Mouse (Mus musculus) hindbrain, embryonic 10.5 days (tissue): ENCODE data around the gene Syt1. TPM values are rescaled to one million over a fixed set of nuclear protein-coding genes. Genes with fewer than 3 reads are reported as not detected.

Experiments used
- DNase-seq: peaks from one replicate; pipeline ENCODE4 v3.0.0-alpha.2; 2017; ENCODE audit warnings: low spot score
- H3K27ac ChIP-seq: fragments of 300-500 bp; sonication (generic); 2 replicates; pipeline ENCODE4 v1.5.1; 2016; ENCODE audit warnings: mild to moderate bottlenecking, moderate library complexity
- H3K27me3 ChIP-seq: fragments of 300-500 bp; sonication (generic); 2 replicates; pipeline ENCODE4 v1.6.1; 2016; ENCODE audit warnings: mild to moderate bottlenecking; ENCODE audit not compliant: poor library complexity, insufficient read depth, severe bottlenecking
- H3K36me3 ChIP-seq: fragments of 300-500 bp; sonication (generic); 2 replicates; pipeline ENCODE4 v1.6.1; 2016; ENCODE audit warnings: mild to moderate bottlenecking, moderate library complexity
- H3K4me1 ChIP-seq: fragments of 300-500 bp; sonication (generic); replicated peaks from 2 replicates; pipeline ENCODE4 v1.6.1; 2016; ENCODE audit warnings: mild to moderate bottlenecking
- H3K4me3 ChIP-seq: fragments of 300-500 bp; sonication (generic); 2 replicates; pipeline ENCODE4 v1.5.1; 2016; ENCODE audit warnings: mild to moderate bottlenecking, moderate library complexity
- H3K9me3 ChIP-seq: fragments of 300-500 bp; sonication (generic); 2 replicates; pipeline ENCODE4 v1.6.1; 2016; ENCODE audit warnings: mild to moderate bottlenecking, moderate library complexity
- WGBS: fragments of 180-500 bp; shearing (Covaris S2); methylation state at CpG from one replicate; pipeline ENCODE4 v1.1.7; 2016; 5-methylcytosine and 5-hydroxymethylcytosine counted together
- polyA plus RNA-seq: library from polyadenylated mRNA; unstranded; fragments of >200 nt; fragmentation: Nextera tagmentation; extraction: Ambion mirVana; gene quantifications from 2 replicates; pipeline ENCODE4 v1.2.1, GENCODE M21; 2016

Syt1 gene
- polyA plus RNA-seq, 1 experiment from 2014 or later = 13.6 TPM

DNA sequence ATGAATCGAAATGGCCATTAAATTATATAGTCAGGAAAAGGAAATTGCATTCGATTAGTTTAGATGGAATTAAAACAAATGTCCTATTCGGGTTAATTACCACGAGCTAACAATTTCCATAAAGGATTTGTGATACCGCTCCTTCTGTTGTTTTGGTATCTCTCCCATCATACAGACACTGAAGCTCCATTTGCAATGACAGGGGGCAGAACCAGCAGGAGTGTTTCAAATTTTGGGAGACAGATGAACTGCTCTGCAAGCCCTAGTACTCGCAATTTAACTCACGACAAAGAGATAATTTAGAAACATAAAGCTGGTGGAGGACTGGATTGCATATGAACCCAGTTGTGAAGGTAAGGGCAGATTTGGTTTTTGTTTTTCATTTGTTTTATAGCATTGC is 210.0 kb downstream of the Syt1 start:
- DNase-seq = no peak
- WGBS = 91% methylated on average over 7 of the region's 7 CpGs
- Histone ChIP-seq H3K27ac (no peak overlapping the region), H3K9me3 (no peaks in the 10 kb centered on the region), H3K36me3 (no peaks in the 10 kb centered on the region), H3K4me1 (no peaks in the 10 kb centered on the region), H3K4me3 (no peak overlapping the region), H3K27me3 (no peaks in the 10 kb centered on the region)

DNA sequence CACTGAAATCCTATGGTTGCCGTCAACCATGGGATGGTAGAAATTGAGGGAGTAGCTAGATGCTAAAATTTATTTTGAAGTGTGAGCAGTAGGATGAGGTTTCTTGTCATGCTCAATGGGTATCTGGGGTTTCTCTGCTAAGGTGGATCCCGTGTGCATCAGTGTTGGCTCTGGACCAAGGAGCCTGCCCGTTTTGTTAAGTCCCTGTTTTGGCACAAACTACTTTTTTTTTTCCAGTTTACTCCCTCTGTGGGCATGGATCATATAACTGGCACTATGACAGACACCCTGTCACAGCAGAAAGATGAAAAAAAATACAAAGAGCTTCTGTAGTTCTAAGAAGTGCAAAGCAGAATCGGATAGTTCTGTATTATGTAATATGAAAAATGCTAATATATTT is 212.0 kb downstream of the Syt1 start:
- Histone ChIP-seq H3K27ac (no peak overlapping the region), H3K36me3 (no peaks in the 10 kb centered on the region), H3K27me3 (no peaks in the 10 kb centered on the region), H3K9me3 (no peaks in the 10 kb centered on the region), H3K4me3 (no peak overlapping the region), H3K4me1 (no peaks in the 10 kb centered on the region)
- 94% methylated on average over 4 of the region's 4 CpGs for whole genome bisulfite sequencing
- DNase-seq = no peak

DNA sequence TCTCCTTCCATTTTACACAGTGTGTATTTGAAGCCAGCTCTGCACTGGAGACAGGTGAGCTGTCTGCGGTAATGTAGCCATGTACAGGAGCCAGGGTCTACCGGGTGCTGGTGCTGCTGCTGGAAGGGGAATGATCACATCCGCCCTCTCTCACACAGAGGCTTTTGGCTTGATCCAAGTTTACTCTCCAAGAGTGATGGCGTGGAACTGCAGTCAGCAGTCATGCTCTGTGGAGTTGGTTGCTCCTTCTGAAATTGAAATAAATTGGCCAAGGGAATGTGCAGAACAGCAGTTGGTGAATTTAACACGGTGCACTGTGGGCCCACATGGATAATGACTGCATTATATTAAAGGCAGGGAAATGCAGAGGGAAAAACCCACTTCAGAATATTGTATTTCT is 228.0 kb downstream of the Syt1 start:
- H3K27me3 ChIP-seq = no peaks in the 10 kb centered on the region
- 94% methylated on average over 5 of the region's 5 CpGs for WGBS

DNA sequence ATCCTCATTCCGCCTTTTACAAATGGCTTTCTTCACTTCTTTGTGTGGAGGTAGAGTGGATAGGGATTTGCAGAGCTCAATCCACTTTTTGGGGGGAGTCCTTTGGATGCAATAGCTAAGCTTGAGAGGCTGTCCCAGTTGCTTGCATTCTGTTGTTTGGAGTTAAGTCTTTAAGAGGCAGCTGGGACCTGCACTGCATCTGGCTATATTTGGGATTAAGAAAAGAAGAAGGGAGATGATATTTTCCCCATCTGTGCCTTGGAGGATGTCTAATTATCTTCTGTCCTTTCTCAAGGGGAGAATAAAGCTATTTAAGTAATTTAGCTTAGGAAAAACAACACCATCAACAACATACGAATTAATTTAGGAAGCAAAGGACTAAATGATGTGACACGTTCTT is 230.2 kb downstream of the Syt1 start:
- H3K27me3 ChIP-seq = no peaks in the 10 kb centered on the region
- peaks cover 8% of the 10 kb centered on the region; the same call in 1 of the 2 replicates for H3K4me1 ChIP-seq
- WGBS = 89% methylated on average over 3 of the region's 3 CpGs
- H3K4me3 ChIP-seq = no peak overlapping the region
- H3K9me3 ChIP-seq = no peaks in the 10 kb centered on the region
- no peak for DNase-seq
- H3K36me3 ChIP-seq = no peaks in the 10 kb centered on the region
- no peak overlapping the region for H3K27ac ChIP-seq

More for the DNA sequence above, 228.0 kb downstream of the Syt1 start:
- no peak overlapping the region for H3K27ac ChIP-seq
- H3K36me3 ChIP-seq = no peaks in the 10 kb centered on the region
- no peaks in the 10 kb centered on the region for H3K4me1 ChIP-seq
- H3K9me3 ChIP-seq = no peaks in the 10 kb centered on the region
- H3K4me3 ChIP-seq = no peak overlapping the region
- no peak for DNase-seq

DNA sequence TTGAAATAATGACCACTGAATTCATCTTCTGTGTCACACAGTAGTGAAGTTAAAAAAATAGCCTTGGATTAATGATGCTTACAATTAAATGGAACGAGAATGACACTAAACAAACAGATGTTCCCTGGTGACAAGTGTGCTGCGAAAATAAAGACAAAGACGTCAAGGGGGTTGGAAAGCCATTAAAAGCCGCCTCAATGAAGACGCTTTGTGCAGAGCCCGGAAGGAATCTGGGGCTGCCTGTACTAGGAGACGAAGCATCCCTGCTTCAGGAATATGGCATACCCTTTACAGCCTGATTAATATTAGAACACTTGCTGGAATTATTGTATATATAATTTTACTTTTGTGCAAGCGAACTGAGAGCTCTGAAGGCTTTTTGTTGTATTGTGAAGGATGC is 234.0 kb downstream of the Syt1 start:
- DNase-seq = no peak
- 45% methylated on average over 8 of the region's 8 CpGs for WGBS

DNA sequence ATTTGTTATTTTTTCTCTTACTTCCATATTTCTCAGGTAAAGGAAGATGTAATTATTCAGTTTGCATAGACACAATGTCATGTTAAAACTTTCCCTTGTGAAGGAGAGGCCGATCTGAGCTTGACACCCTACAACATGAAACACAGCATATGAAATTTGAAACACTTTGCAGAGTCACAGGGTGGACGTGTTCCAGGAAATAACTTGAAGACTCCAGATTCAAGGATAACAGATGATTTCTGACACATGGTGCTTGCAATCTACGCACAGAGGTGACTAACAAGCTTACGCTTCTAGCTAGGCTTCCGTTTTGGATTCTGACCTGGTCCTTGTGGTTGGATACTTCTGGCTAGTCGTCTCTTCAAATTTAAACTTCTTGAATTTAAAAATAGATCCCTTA is 239.7 kb downstream of the Syt1 start:
- H3K27ac ChIP-seq = no peak overlapping the region
- 89% methylated on average over 6 of the region's 6 CpGs for WGBS
- no peaks in the 10 kb centered on the region for H3K9me3 ChIP-seq
- H3K27me3 ChIP-seq = no peaks in the 10 kb centered on the region
- no peak overlapping the region for H3K4me3 ChIP-seq
- no peaks in the 10 kb centered on the region for H3K4me1 ChIP-seq
- no peaks in the 10 kb centered on the region for H3K36me3 ChIP-seq
- no peak for DNase-seq

More for the DNA sequence above, 234.0 kb downstream of the Syt1 start:
- H3K36me3 ChIP-seq = no peaks in the 10 kb centered on the region
- H3K4me1 ChIP-seq = peaks cover 8% of the 10 kb centered on the region; the same call in 1 of the 2 replicates
- no peaks in the 10 kb centered on the region for H3K27me3 ChIP-seq
- 0 out of 2 replicates have a peak overlapping the region, but pooled peaks have one; percentile 3 for H3K27ac ChIP-seq
- H3K9me3 ChIP-seq = no peaks in the 10 kb centered on the region
- no peak overlapping the region for H3K4me3 ChIP-seq

DNA sequence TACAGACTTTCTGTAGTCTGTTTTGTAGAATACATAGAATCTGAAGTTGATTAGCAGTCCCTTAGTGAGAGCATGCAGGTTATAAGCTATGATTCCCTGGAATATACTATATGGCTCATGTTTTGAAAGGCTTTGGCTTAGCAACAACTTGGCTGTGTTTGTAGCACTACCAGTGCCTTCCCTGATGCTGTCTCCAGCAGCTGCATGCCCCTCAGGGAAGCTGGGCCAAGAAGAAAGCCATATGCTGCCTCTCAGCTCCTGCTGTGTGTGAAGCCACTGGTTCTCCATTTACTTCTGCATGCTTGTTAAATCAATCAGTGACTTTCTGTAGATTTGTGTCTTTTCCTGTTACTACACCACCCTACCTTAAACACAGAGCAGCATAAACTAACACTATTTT is 245.2 kb downstream of the Syt1 start:
- DNase-seq = no peak

DNA sequence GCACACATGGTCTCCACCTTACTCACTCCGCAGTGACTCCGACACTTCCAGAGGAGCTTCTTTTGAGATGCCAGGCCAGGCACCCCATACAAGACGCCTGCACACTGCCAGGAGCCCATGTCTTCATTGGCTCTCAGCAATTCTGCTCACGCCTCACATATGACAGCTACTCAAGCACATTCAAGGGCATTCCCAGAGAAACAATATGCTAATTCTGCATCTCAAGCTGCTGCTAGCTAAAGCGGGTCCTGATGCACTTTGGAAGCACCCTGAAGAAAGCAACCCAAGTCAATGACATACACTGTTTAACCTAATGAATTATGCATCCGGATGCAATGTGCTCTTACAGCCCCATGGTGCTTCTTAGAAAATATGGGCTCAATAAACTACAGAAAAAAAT is 247.1 kb downstream of the Syt1 start:
- H3K4me1 ChIP-seq = no peaks in the 10 kb centered on the region
- 86% methylated on average over 6 of the region's 6 CpGs for WGBS
- no peak for DNase-seq
- H3K27me3 ChIP-seq = no peaks in the 10 kb centered on the region
- H3K4me3 ChIP-seq = no peak overlapping the region
- H3K27ac ChIP-seq = no peak overlapping the region
- no peaks in the 10 kb centered on the region for H3K36me3 ChIP-seq
- H3K9me3 ChIP-seq = no peaks in the 10 kb centered on the region

More for the DNA sequence above, 245.2 kb downstream of the Syt1 start:
- Histone ChIP-seq H3K27ac (no peak overlapping the region), H3K4me1 (no peaks in the 10 kb centered on the region), H3K9me3 (no peaks in the 10 kb centered on the region), H3K4me3 (no peak overlapping the region), H3K27me3 (no peaks in the 10 kb centered on the region), H3K36me3 (no peaks in the 10 kb centered on the region)

DNA sequence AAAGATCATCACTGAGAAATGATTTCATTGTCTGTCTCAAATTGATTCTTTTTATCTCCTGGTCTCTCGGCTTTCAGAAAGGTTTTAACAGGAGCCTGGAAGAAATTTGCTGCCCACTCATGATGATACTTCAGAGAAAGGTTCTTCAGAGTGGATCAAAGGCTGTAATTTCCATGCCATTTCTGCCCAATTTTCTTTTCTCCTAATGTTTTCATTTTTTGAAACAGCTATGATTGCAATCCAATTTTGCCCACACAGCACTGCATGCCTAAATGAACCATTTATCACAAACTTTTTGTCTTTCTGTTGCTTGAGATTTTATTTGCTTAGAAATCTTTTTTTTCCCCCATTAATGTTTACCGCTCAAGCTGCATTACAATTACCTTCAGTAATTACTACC is 257.5 kb downstream of the Syt1 start:
- DNase-seq = no peak
- no peak overlapping the region for H3K27ac ChIP-seq
- H3K4me3 ChIP-seq = no peak overlapping the region
- no peaks in the 10 kb centered on the region for H3K36me3 ChIP-seq
- H3K27me3 ChIP-seq = no peaks in the 10 kb centered on the region
- H3K4me1 ChIP-seq = no peaks in the 10 kb centered on the region
- 89% methylated on average over 2 of the region's 2 CpGs for WGBS
- H3K9me3 ChIP-seq = no peaks in the 10 kb centered on the region

DNA sequence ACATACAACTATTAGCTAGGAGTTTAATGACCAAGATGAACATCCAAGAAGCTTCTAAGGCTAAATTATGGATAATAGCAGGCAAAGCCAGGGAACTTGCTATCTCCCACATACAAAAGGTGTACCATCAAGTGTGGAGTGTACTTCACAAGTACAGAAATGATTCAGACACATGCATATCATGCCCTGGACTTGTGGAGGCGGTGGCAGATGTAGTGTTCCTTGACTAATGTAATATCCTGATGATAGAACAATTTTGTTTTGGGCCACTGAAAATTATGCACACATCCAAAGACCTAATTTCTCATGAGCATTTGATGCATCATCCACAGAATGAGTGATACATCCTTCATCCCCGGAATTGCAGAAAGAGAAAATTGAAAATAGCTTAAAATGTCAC is 267.0 kb downstream of the Syt1 start:
- 93% methylated on average over 2 of the region's 2 CpGs for WGBS
- H3K9me3 ChIP-seq = no peaks in the 10 kb centered on the region
- H3K36me3 ChIP-seq = no peaks in the 10 kb centered on the region
- peaks cover 6% of the 10 kb centered on the region for H3K4me1 ChIP-seq
- H3K27me3 ChIP-seq = no peaks in the 10 kb centered on the region
- no peak overlapping the region for H3K4me3 ChIP-seq
- no peak for DNase-seq
- no peak overlapping the region for H3K27ac ChIP-seq

DNA sequence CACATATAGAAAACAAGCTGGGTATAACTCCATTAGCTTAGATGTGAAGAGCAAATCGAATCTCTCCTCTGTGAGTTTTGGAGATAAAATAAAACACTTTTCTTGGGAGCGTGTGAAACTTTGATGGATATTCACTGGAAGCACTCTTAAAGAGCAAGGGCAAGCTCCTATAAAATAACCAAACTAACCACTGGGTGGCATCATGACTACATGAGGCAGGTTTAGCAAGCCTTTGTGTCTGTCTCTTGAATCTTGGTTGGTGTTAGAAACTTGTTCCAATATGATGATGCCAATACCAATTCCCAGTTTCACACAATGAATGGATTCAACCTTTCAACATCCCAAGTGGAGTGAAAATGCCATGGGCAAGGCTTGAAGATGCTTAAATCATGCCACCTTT is 276.8 kb downstream of the Syt1 start:
- Histone ChIP-seq H3K27ac (no peak overlapping the region), H3K4me3 (no peak overlapping the region), H3K4me1 (no peaks in the 10 kb centered on the region), H3K9me3 (no peaks in the 10 kb centered on the region), H3K36me3 (no peaks in the 10 kb centered on the region), H3K27me3 (no peaks in the 10 kb centered on the region)
- 72% methylated on average over 2 of the region's 2 CpGs for WGBS
- DNase-seq = no peak

DNA sequence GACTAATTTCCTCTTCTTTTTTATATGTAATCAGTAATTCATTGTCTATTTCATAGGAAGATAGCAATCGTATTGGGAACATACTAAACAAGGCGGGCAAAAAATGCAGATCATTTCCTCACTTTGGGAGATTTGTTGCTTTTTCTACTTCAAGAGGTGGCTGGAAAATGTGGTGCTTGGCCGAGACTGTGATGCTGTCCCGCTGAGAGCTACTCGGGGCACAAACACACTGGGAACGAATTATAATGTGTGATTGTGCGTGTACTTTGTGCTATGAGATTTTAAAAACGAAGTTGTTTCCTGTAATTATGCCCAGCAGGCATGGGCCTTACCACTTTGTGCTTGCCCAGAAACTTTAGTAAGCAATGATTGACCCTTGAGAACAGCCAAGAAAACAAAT is 281.8 kb downstream of the Syt1 start:
- no peak for DNase-seq
- Histone ChIP-seq H3K4me1 (no peaks in the 10 kb centered on the region), H3K4me3 (no peak overlapping the region), H3K27me3 (no peaks in the 10 kb centered on the region), H3K9me3 (no peaks in the 10 kb centered on the region), H3K36me3 (no peaks in the 10 kb centered on the region), H3K27ac (no peak overlapping the region)
- WGBS = 77% methylated on average over 8 of the region's 8 CpGs

DNA sequence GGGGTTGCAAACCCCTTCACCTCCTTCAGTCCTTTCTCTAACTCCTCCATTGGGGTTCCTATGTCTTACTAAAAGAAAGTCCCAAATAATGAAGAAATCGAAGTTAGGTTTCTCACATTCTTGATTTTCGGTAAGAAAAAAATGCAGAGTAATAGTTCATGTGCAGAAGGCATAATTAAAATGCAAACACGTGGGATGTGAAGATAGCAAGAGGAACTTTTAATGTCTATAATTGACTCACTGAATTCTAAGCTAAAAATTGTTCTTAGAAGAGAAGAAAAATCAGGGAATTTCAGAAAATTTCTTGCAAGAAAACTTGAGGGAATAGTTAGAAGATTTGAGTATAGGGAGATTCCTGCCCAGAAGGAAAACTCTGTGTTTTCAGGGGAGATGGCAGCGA is 284.4 kb downstream of the Syt1 start:
- no peak overlapping the region for H3K27ac ChIP-seq
- DNase-seq = no peak
- no peaks in the 10 kb centered on the region for H3K9me3 ChIP-seq
- no peaks in the 10 kb centered on the region for H3K27me3 ChIP-seq
- H3K4me1 ChIP-seq = no peaks in the 10 kb centered on the region
- no peak overlapping the region for H3K4me3 ChIP-seq
- WGBS = 83% methylated on average over 4 of the region's 4 CpGs
- no peaks in the 10 kb centered on the region for H3K36me3 ChIP-seq

DNA sequence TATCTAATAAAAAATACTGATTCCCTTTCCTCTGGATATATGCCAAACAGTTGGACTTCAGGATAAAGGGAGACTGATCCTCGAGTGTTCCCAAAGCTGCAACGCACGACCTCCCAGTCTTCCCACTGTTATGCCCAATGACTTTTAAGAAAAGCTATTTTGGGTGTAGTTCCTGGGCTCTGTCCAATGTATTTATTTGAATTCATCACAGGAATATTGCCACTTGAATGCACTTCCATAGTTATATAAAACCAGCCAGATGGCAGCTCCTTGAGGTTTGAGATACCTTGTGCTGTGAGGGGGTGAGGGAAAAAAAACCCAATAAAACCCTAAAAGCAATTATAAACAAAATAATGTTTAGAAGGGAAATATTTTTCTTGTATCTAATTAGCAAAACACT is 285.9 kb downstream of the Syt1 start:
- 91% methylated on average over 3 of the region's 3 CpGs for WGBS
- H3K27me3 ChIP-seq = no peaks in the 10 kb centered on the region
- H3K36me3 ChIP-seq = no peaks in the 10 kb centered on the region
- no peaks in the 10 kb centered on the region for H3K4me1 ChIP-seq
- DNase-seq = no peak
- no peak overlapping the region for H3K27ac ChIP-seq
- H3K4me3 ChIP-seq = no peak overlapping the region
- H3K9me3 ChIP-seq = no peaks in the 10 kb centered on the region
